Mouse (Mus musculus) heart, postnatal 0 days (tissue): ENCODE results near the gene Prss57.

Experiments
- CTCF ChIP-seq: IDR thresholded peaks from 2 replicates; pipeline ENCODE4 v1.5.1; 2016; ENCODE audit warnings: antibody characterized with exemption, control low read depth, low read depth
- EP300 ChIP-seq: IDR thresholded peaks from 2 replicates; pipeline ENCODE4 v1.6.1; 2016; ENCODE audit warnings: antibody characterized with exemption, low read depth

- TF ChIP-seq EP300 (no peak), CTCF (0 out of 2 replicates have a peak, but pooled peaks have one; percentile 12)
Observed at GRCm38 (mm10) chr10:79772320-79772719, 18.4 kb downstream of the Prss57 start.
